9 mouse cellular contexts compared by ENCODE assay signal in genomic region chr8:120437666-120438395, GRCm38 (mm10).
DNase-seq lines count a peak whose midpoint lies in the region; ATAC-seq lines count a peak whose summit lies in the region.
"Had no signal": no experiment of that assay in that cellular context is flagged by ENCODE, and none has a peak within 500 bp of the region (broad histone marks: within the 10 kb centered on the region; RNA-seq: fewer than 3 reads in every experiment).

No protein-coding gene starts in this region.

- H3K4me2 ChIP-seq in heart, embryonic 15.5 days: no peak overlapping the region
- H3K4me2 ChIP-seq in hindbrain, embryonic 15.5 days: no peak overlapping the region
- no peak overlapping the region for H3K4me2 ChIP-seq in midbrain, embryonic 15.5 days

- H3K27ac ChIP-seq in heart, embryonic 15.5 days: no peak overlapping the region
- peak overlapping the region; percentile 20; the same call in 1 of the 2 replicates for H3K27ac ChIP-seq in hindbrain, embryonic 15.5 days (replicated peaks)
- H3K27ac ChIP-seq in midbrain, embryonic 15.5 days: peak overlapping the region; percentile 71
- H3K27ac ChIP-seq: macrophage had no signal

- no peak overlapping the region for H3K4me3 ChIP-seq in heart, embryonic 15.5 days
- no peak overlapping the region for H3K4me3 ChIP-seq in hindbrain, embryonic 15.5 days
- H3K4me3 ChIP-seq in midbrain, embryonic 15.5 days: no peak overlapping the region

- 81% methylated on average over 21 of the region's 21 CpGs for WGBS in heart, embryonic 15.5 days
- WGBS in hindbrain, embryonic 15.5 days: 48% methylated on average over 21 of the region's 21 CpGs
- WGBS in midbrain, embryonic 15.5 days: 45% methylated on average over 21 of the region's 21 CpGs

- H3K4me1 ChIP-seq in heart, embryonic 15.5 days (replicated peaks): peaks cover 45% of the 10 kb centered on the region
- peaks cover 71% of the 10 kb centered on the region for H3K4me1 ChIP-seq in hindbrain, embryonic 15.5 days (replicated peaks)
- H3K4me1 ChIP-seq in midbrain, embryonic 15.5 days: peaks cover 52% of the 10 kb centered on the region

- H3K9ac ChIP-seq in heart, embryonic 15.5 days: 0 out of 2 replicates have a peak overlapping the region, but pooled peaks have one; percentile 5
- H3K9ac ChIP-seq in hindbrain, embryonic 15.5 days: no peak overlapping the region
- no peak overlapping the region for H3K9ac ChIP-seq in midbrain, embryonic 15.5 days

- no peaks in the 10 kb centered on the region for H3K27me3 ChIP-seq in heart, embryonic 15.5 days
- no peaks in the 10 kb centered on the region for H3K27me3 ChIP-seq in hindbrain, embryonic 15.5 days
- no peaks in the 10 kb centered on the region for H3K27me3 ChIP-seq in midbrain, embryonic 15.5 days (replicated peaks)

- no peak for DNase-seq in heart, adult 9 months (ENCODE audit: low spot score in 2 of 2)
- peak; percentile 58 for DNase-seq in adipocyte (ENCODE audit: low spot score)
- DNase-seq in cerebellum, postnatal 14 days: peak; percentile 84 to 88
- DNase-seq in ovary, postnatal 10 days (ENCODE audit: low spot score): no peak

- H3K36me3 ChIP-seq in heart, embryonic 15.5 days: no peaks in the 10 kb centered on the region
- no peaks in the 10 kb centered on the region for H3K36me3 ChIP-seq in hindbrain, embryonic 15.5 days
- no peaks in the 10 kb centered on the region for H3K36me3 ChIP-seq in midbrain, embryonic 15.5 days (replicated peaks)

- no peaks in the 10 kb centered on the region for H3K9me3 ChIP-seq in heart, embryonic 15.5 days (replicated peaks)
- no peaks in the 10 kb centered on the region for H3K9me3 ChIP-seq in hindbrain, embryonic 15.5 days
- H3K9me3 ChIP-seq in midbrain, embryonic 15.5 days: no peaks in the 10 kb centered on the region

- no peak for ATAC-seq in heart, embryonic 15.5 days (replicated peaks; ENCODE audit: insufficient number of reproducible peaks, insufficient read depth, low FRiP score, low read depth)
- peak; percentile 9; the same call in 1 of the 2 replicates for ATAC-seq in hindbrain, embryonic 15.5 days (ENCODE audit: low FRiP score, low read depth)
- no peak for ATAC-seq in midbrain, embryonic 15.5 days (replicated peaks)
- ATAC-seq in erythroblast, adult 5-6 weeks (replicated peaks; ENCODE audit: low FRiP score, poor library complexity, severe bottlenecking): no peak

Comparison
In these comparisons a context has a peak if more than half of its experiments do, and no peak if none do; other contexts are left out.
1. DNase-seq: peak in adipocyte (single experiment) and cerebellum, postnatal 14 days (2 of 2); none in heart, adult 9 months (0 of 2) and ovary, postnatal 10 days (single experiment).